9 mouse cellular contexts compared by ENCODE assay signal in the genomic region with DNA sequence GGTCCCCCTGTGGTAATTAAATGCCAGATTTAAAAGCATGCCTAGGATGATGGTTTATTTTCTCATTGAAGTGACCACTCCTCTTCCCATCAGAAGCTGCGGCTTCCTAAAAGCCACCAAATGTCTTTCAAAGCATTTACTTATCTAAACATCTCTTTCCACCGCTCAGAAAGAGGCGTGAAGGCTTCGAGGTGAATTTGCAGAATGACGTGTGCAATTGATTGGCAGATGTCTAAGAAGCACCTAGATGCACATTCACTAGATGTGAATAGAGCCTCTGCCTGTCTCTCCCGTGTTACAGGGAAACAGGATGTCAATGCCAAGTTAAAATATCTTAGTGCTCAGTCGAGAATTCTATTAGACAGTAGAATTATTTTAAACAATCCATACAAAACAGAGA. TPM values are rescaled to one million over a fixed set of nuclear protein-coding genes. Genes with fewer than 3 reads are reported as not detected.
DNase-seq lines count a peak whose midpoint lies in the region; ATAC-seq and TF ChIP-seq lines count a peak whose summit lies in the region.
"Had no signal": no experiment of that assay in that cellular context is flagged by ENCODE, and none has a peak within 500 bp of the region (broad histone marks: within the 10 kb centered on the region; RNA-seq: fewer than 3 reads in every experiment).

No protein-coding gene starts in this region.

- in situ Hi-C loops in ES-E14 (cut with MboI; ENCODE audit: low sequenced_read_pairs in 2 of 2, unreplicated experiment in 2 of 2): no loop called here

- WGBS in hindbrain, embryonic 11.5 days: 22% methylated on average over 7 of the region's 7 CpGs
- 9% methylated on average over 7 of the region's 7 CpGs for WGBS in midbrain, embryonic 10.5 days

- no peak for DNase-seq in gastrocnemius, adult 2 months
- DNase-seq in gastrocnemius, postnatal 14 days: no peak
- DNase-seq in ES-E14 (ENCODE audit: low read depth, low spot score): no peak
- DNase-seq in hindbrain, embryonic 11.5 days (ENCODE audit: low spot score): peak; percentile 27
- no peak for DNase-seq in midbrain, embryonic 10.5 days (ENCODE audit: low spot score)
- no peak for DNase-seq in layer of hippocampus, adult 8-10 months (ENCODE audit: low spot score in 2 of 2)
- DNase-seq in right cerebral cortex, postnatal 10 days (ENCODE audit: low spot score in 2 of 2): no peak
- no peak for DNase-seq in left cerebral cortex, adult 8-10 months (ENCODE audit: low spot score in 2 of 2)

- intact Hi-C loops in gastrocnemius, adult 2 months (cut with DNase I): loop anchor here (5.0 to 10.0 kb wide), 2 partner anchors 70 to 348 kb away; no protein-coding TSS in a partner anchor
- intact Hi-C loops in gastrocnemius, postnatal 14 days (cut with DNase I; ENCODE audit: low total_unique reads): no loop called here

- no peak for TF ChIP-seq CTCF in gastrocnemius, adult 2 months (IDR thresholded peaks at IDR 0.05)

- peak overlapping the region; percentile 11; the same call in 1 of the 2 replicates for H3K9ac ChIP-seq in ES-E14 (ENCODE audit: insufficient read depth, low read depth, low read length, poor library complexity, severe bottlenecking)
- H3K9ac ChIP-seq in hindbrain, embryonic 11.5 days (ENCODE audit: low read depth, low read length): no peak overlapping the region

- peak overlapping the region; percentile 93 for H3K4me3 ChIP-seq in gastrocnemius, adult 2 months
- H3K4me3 ChIP-seq in ES-E14 (ENCODE audit: insufficient read depth in 1 of 2, low read depth in 1 of 2, low read length in 2 of 2, poor library complexity in 1 of 2, severe bottlenecking in 1 of 2): peak overlapping the region; percentile 82 to 89
- peak overlapping the region; percentile 53 for H3K4me3 ChIP-seq in hindbrain, embryonic 11.5 days (ENCODE audit: low read depth, low read length)
- peak overlapping the region; percentile 71 for H3K4me3 ChIP-seq in midbrain, embryonic 10.5 days

- H3K27me3 ChIP-seq in hindbrain, embryonic 11.5 days (ENCODE audit: control insufficient read depth, insufficient read depth, low read length): no peaks in the 10 kb centered on the region
- H3K27me3 ChIP-seq in midbrain, embryonic 10.5 days (ENCODE audit: low read depth, poor library complexity, severe bottlenecking): peaks cover 17% of the 10 kb centered on the region

- ATAC-seq in hindbrain, embryonic 11.5 days (ENCODE audit: low FRiP score): no peak

- no peaks in the 10 kb centered on the region for H3K9me3 ChIP-seq in ES-E14 (ENCODE audit: control insufficient read depth, insufficient read depth, low read depth, low read length)
- no peaks in the 10 kb centered on the region for H3K9me3 ChIP-seq in hindbrain, embryonic 11.5 days (ENCODE audit: control insufficient read depth, low read length)
- peaks cover 7% of the 10 kb centered on the region for H3K9me3 ChIP-seq in midbrain, embryonic 10.5 days (replicated peaks)

- H3K4me1 ChIP-seq in ES-E14 (ENCODE audit: control insufficient read depth in 2 of 2, insufficient read depth in 2 of 2, low read length in 2 of 2, poor library complexity in 1 of 2): peaks cover 3 to 9% of the 10 kb centered on the region in 2 experiments; a peak in 3 of 4 replicates
- H3K4me1 ChIP-seq in hindbrain, embryonic 11.5 days (replicated peaks; ENCODE audit: control insufficient read depth, insufficient read depth, low read length): no peaks in the 10 kb centered on the region
- H3K4me1 ChIP-seq in midbrain, embryonic 10.5 days: peaks cover 42% of the 10 kb centered on the region

- H3K4me2 ChIP-seq in hindbrain, embryonic 11.5 days (replicated peaks; ENCODE audit: low read depth, low read length): peak overlapping the region; percentile 60

- peak overlapping the region; percentile 95 for H3K27ac ChIP-seq in gastrocnemius, adult 2 months
- H3K27ac ChIP-seq in ES-E14 (ENCODE audit: insufficient read depth, low read depth, low read length, poor library complexity, severe bottlenecking): peak overlapping the region; percentile 100; the same call in 1 of the 2 replicates
- H3K27ac ChIP-seq in hindbrain, embryonic 11.5 days (ENCODE audit: low read depth, low read length): no peak overlapping the region; the same call in 1 of the 2 replicates
- peak overlapping the region; percentile 96; the same call in 1 of the 2 replicates for H3K27ac ChIP-seq in midbrain, embryonic 10.5 days (replicated peaks)
- H3K27ac ChIP-seq: macrophage had no signal

- peaks cover 11% of the 10 kb centered on the region; the same call in 1 of the 2 replicates for H3K36me3 ChIP-seq in ES-E14 (ENCODE audit: control insufficient read depth, insufficient read depth, low read length, poor library complexity, severe bottlenecking)
- no peaks in the 10 kb centered on the region for H3K36me3 ChIP-seq in hindbrain, embryonic 11.5 days (ENCODE audit: control insufficient read depth, insufficient read depth, low read length)
- peaks cover 9% of the 10 kb centered on the region for H3K36me3 ChIP-seq in midbrain, embryonic 10.5 days

TF ChIP-seq in ES-E14, 5 proteins besides CTCF, POLR2A, EP300 and RAD21:
- TF ChIP-seq ZNF384 (IDR thresholded peaks at IDR 0.05; ENCODE audit: low read depth, low read length) (no peak), HCFC1 (IDR thresholded peaks at IDR 0.05; ENCODE audit: borderline replicate concordance, insufficient read depth, low read length) (no peak), CHD2 (IDR thresholded peaks at IDR 0.05; ENCODE audit: low read depth, low read length) (no peak), MAFK (IDR thresholded peaks at IDR 0.05; ENCODE audit: insufficient read depth, low read depth, low read length) (no peak), ZC3H11A (IDR thresholded peaks at IDR 0.05; ENCODE audit: borderline replicate concordance, low read depth, low read length) (no peak)
TF ChIP-seq in ES-E14: peak in this region for 0.

RNA-seq across cellular contexts. Expression of gene Klf12, which starts 1.8 kb away (rescaled TPM):
- 10 to 100 TPM; 10.3 to 16.8 TPM for total RNA-seq in gastrocnemius, adult 2 months (2021)
- 10 to 100 TPM in 1 of 2 experiments, 1 to 10 TPM in 1; 9.6 to 10.2 TPM for total RNA-seq in gastrocnemius, postnatal 14 days (2021)
- total RNA-seq in ES-E14 (2012; rRNA removed): 8.7 and 17.8 TPM in 2 replicates
- 25.5 and 29.6 TPM in 2 replicates for polyA plus RNA-seq in hindbrain, embryonic 11.5 days (2014; fragmentation: Nextera tagmentation; extraction: Ambion mirVana)
- 15.8 and 26.7 TPM in 2 replicates for polyA plus RNA-seq in midbrain, embryonic 10.5 days (2016; fragmentation: Nextera tagmentation; extraction: Ambion mirVana)
- 10 to 100 TPM; 38.9 to 52.1 (median 45.3) TPM for total RNA-seq in layer of hippocampus, adult 8-10 months (2022)
- total RNA-seq in left cerebral cortex, adult 8-10 months (2022): 10 to 100 TPM; 44.0 to 61.2 (median 51.3) TPM
- polyA plus RNA-seq: macrophage had no signal
